Mouse (Mus musculus) olfactory bulb, adult 2 months (tissue): ENCODE results near the gene Itga2b.

Experiments used
- CTCF ChIP-seq: fragments of 200-500 bp; IDR thresholded peaks from 2 replicates; pipeline ENCODE4 v1.5.1; 2012; ENCODE audit warnings: low read depth, mild to moderate bottlenecking, low read length, moderate library complexity; ENCODE audit not compliant: insufficient read depth
- POLR2A ChIP-seq: fragments of 200-500 bp; IDR thresholded peaks from 2 replicates; pipeline ENCODE4 v1.6.1; 2012; ENCODE audit warnings: mild to moderate bottlenecking, low read depth, low read length, moderate library complexity; ENCODE audit not compliant: insufficient read depth

GRCm38 (mm10) chr11:102478671-102479070, 8.7 kb upstream of the Itga2b start:
- no peak for TF ChIP-seq POLR2A
- no peak for TF ChIP-seq CTCF
